Mouse (Mus musculus): Measurements from ENCODE around the gene Trabd2b. TPM values are rescaled to one million over a fixed set of nuclear protein-coding genes. Genes with fewer than 3 reads are reported as not detected.

Gene Trabd2b
- polyA plus RNA-seq, 1 experiment from 2014 or later, result 0.79 TPM

GRCm38 (mm10) chr4:114518061-114518460 is 111.5 kb downstream of the Trabd2b start:
- no peaks in the 10 kb centered on the region for H3K4me1 ChIP-seq (ENCODE audit: control insufficient read depth, insufficient read depth, low read length)
- ATAC-seq (ENCODE audit: low FRiP score, low TSS enrichment), result no peak
- no peaks in the 10 kb centered on the region for H3K27me3 ChIP-seq (ENCODE audit: control insufficient read depth, insufficient read depth, low read length)
- no peak for DNase-seq
- no peak overlapping the region for H3K4me2 ChIP-seq (ENCODE audit: low read length)
- no peak overlapping the region for H3K9ac ChIP-seq (replicated peaks; ENCODE audit: low read length)
- no peaks in the 10 kb centered on the region for H3K36me3 ChIP-seq (ENCODE audit: control insufficient read depth, insufficient read depth, low read length)
- H3K9me3 ChIP-seq (ENCODE audit: control insufficient read depth, low read length), result no peaks in the 10 kb centered on the region
- no peak overlapping the region for H3K27ac ChIP-seq (replicated peaks; ENCODE audit: low read depth, low read length)
- WGBS, result 92% methylated on average over 3 of the region's 3 CpGs
- H3K4me3 ChIP-seq (replicated peaks; ENCODE audit: low read depth, low read length), result no peak overlapping the region

- no peak overlapping the region for H3K4me3 ChIP-seq (replicated peaks; ENCODE audit: low read depth, low read length)
- no peaks in the 10 kb centered on the region for H3K4me1 ChIP-seq (ENCODE audit: control insufficient read depth, insufficient read depth, low read length)
- no peaks in the 10 kb centered on the region for H3K9me3 ChIP-seq (ENCODE audit: control insufficient read depth, low read length)
- H3K27me3 ChIP-seq (ENCODE audit: control insufficient read depth, insufficient read depth, low read length), result no peaks in the 10 kb centered on the region
- H3K4me2 ChIP-seq (ENCODE audit: low read length), result no peak overlapping the region
- no peak for DNase-seq
- ATAC-seq (ENCODE audit: low FRiP score, low TSS enrichment), result no peak
- H3K9ac ChIP-seq (replicated peaks; ENCODE audit: low read length), result no peak overlapping the region
- WGBS, result 97% methylated on average over 1 of the region's 1 CpGs
- no peak overlapping the region for H3K27ac ChIP-seq (replicated peaks; ENCODE audit: low read depth, low read length)
- H3K36me3 ChIP-seq (ENCODE audit: control insufficient read depth, insufficient read depth, low read length), result no peaks in the 10 kb centered on the region
Observed at GRCm38 (mm10) chr4:114518571-114518970, 112.0 kb downstream of the Trabd2b start.

GRCm38 (mm10) chr4:114519321-114519720 is 112.8 kb downstream of the Trabd2b start:
- Histone ChIP-seq H3K36me3 (ENCODE audit: control insufficient read depth, insufficient read depth, low read length) (no peaks in the 10 kb centered on the region), H3K4me3 (replicated peaks; ENCODE audit: low read depth, low read length) (no peak overlapping the region), H3K27ac (replicated peaks; ENCODE audit: low read depth, low read length) (no peak overlapping the region), H3K4me1 (ENCODE audit: control insufficient read depth, insufficient read depth, low read length) (no peaks in the 10 kb centered on the region), H3K9me3 (ENCODE audit: control insufficient read depth, low read length) (no peaks in the 10 kb centered on the region), H3K4me2 (ENCODE audit: low read length) (no peak overlapping the region), H3K9ac (replicated peaks; ENCODE audit: low read length) (no peak overlapping the region), H3K27me3 (ENCODE audit: control insufficient read depth, insufficient read depth, low read length) (no peaks in the 10 kb centered on the region)
- 97% methylated on average over 4 of the region's 4 CpGs for WGBS
- ATAC-seq (ENCODE audit: low FRiP score, low TSS enrichment) (no peak), DNase-seq (no peak)

- no peak overlapping the region for H3K9ac ChIP-seq (replicated peaks; ENCODE audit: low read length)
- no peak overlapping the region for H3K4me3 ChIP-seq (replicated peaks; ENCODE audit: low read depth, low read length)
- H3K36me3 ChIP-seq (ENCODE audit: control insufficient read depth, insufficient read depth, low read length), result no peaks in the 10 kb centered on the region
- no peak overlapping the region for H3K4me2 ChIP-seq (ENCODE audit: low read length)
- no peak overlapping the region for H3K27ac ChIP-seq (replicated peaks; ENCODE audit: low read depth, low read length)
- no peaks in the 10 kb centered on the region for H3K27me3 ChIP-seq (ENCODE audit: control insufficient read depth, insufficient read depth, low read length)
- 85% methylated on average over 3 of the region's 3 CpGs for WGBS
- H3K9me3 ChIP-seq (ENCODE audit: control insufficient read depth, low read length), result no peaks in the 10 kb centered on the region
- DNase-seq (no peak), ATAC-seq (ENCODE audit: low FRiP score, low TSS enrichment) (no peak)
- no peaks in the 10 kb centered on the region for H3K4me1 ChIP-seq (ENCODE audit: control insufficient read depth, insufficient read depth, low read length)
Observed at GRCm38 (mm10) chr4:114519966-114520365, 113.4 kb downstream of the Trabd2b start.

- Histone ChIP-seq H3K36me3 (ENCODE audit: control insufficient read depth, insufficient read depth, low read length) (no peaks in the 10 kb centered on the region), H3K27ac (replicated peaks; ENCODE audit: low read depth, low read length) (no peak overlapping the region), H3K9me3 (ENCODE audit: control insufficient read depth, low read length) (no peaks in the 10 kb centered on the region), H3K4me2 (ENCODE audit: low read length) (no peak overlapping the region), H3K4me1 (ENCODE audit: control insufficient read depth, insufficient read depth, low read length) (no peaks in the 10 kb centered on the region), H3K27me3 (ENCODE audit: control insufficient read depth, insufficient read depth, low read length) (no peaks in the 10 kb centered on the region), H3K4me3 (replicated peaks; ENCODE audit: low read depth, low read length) (no peak overlapping the region), H3K9ac (replicated peaks; ENCODE audit: low read length) (no peak overlapping the region)
- 77% methylated on average over 5 of the region's 5 CpGs for WGBS
- ATAC-seq (ENCODE audit: low FRiP score, low TSS enrichment) (no peak), DNase-seq (no peak)
Observed at GRCm38 (mm10) chr4:114523335-114524188, 117.0 kb downstream of the Trabd2b start.

GRCm38 (mm10) chr4:114531591-114531990 is 125.1 kb downstream of the Trabd2b start:
- H3K9me3 ChIP-seq (ENCODE audit: control insufficient read depth, low read length), result no peaks in the 10 kb centered on the region
- H3K4me1 ChIP-seq (ENCODE audit: control insufficient read depth, insufficient read depth, low read length), result no peaks in the 10 kb centered on the region
- WGBS, result 34% methylated on average over 6 of the region's 6 CpGs
- H3K9ac ChIP-seq (replicated peaks; ENCODE audit: low read length), result no peak overlapping the region
- no peaks in the 10 kb centered on the region for H3K27me3 ChIP-seq (ENCODE audit: control insufficient read depth, insufficient read depth, low read length)
- H3K36me3 ChIP-seq (ENCODE audit: control insufficient read depth, insufficient read depth, low read length), result no peaks in the 10 kb centered on the region
- H3K4me2 ChIP-seq (ENCODE audit: low read length), result no peak overlapping the region
- ATAC-seq (ENCODE audit: low FRiP score, low TSS enrichment) (no peak), DNase-seq (no peak)
- no peak overlapping the region for H3K27ac ChIP-seq (replicated peaks; ENCODE audit: low read depth, low read length)
- no peak overlapping the region for H3K4me3 ChIP-seq (replicated peaks; ENCODE audit: low read depth, low read length)

GRCm38 (mm10) chr4:114533894-114534754 is 127.6 kb downstream of the Trabd2b start:
- WGBS, result 91% methylated on average over 4 of the region's 4 CpGs
- Histone ChIP-seq H3K9me3 (ENCODE audit: control insufficient read depth, low read length) (no peaks in the 10 kb centered on the region), H3K4me2 (ENCODE audit: low read length) (no peak overlapping the region), H3K4me3 (replicated peaks; ENCODE audit: low read depth, low read length) (no peak overlapping the region), H3K36me3 (ENCODE audit: control insufficient read depth, insufficient read depth, low read length) (no peaks in the 10 kb centered on the region), H3K27me3 (ENCODE audit: control insufficient read depth, insufficient read depth, low read length) (no peaks in the 10 kb centered on the region), H3K4me1 (ENCODE audit: control insufficient read depth, insufficient read depth, low read length) (no peaks in the 10 kb centered on the region), H3K9ac (replicated peaks; ENCODE audit: low read length) (no peak overlapping the region), H3K27ac (replicated peaks; ENCODE audit: low read depth, low read length) (no peak overlapping the region)
- no peak for DNase-seq
- no peak for ATAC-seq (ENCODE audit: low FRiP score, low TSS enrichment)

GRCm38 (mm10) chr4:114537376-114537974 is 131.0 kb downstream of the Trabd2b start:
- H3K4me2 ChIP-seq (ENCODE audit: low read length), result no peak overlapping the region
- no peak overlapping the region for H3K4me3 ChIP-seq (replicated peaks; ENCODE audit: low read depth, low read length)
- no peak for DNase-seq
- WGBS, result 77% methylated on average over 6 of the region's 6 CpGs
- no peak for ATAC-seq (ENCODE audit: low FRiP score, low TSS enrichment)
- no peaks in the 10 kb centered on the region for H3K27me3 ChIP-seq (ENCODE audit: control insufficient read depth, insufficient read depth, low read length)
- H3K4me1 ChIP-seq (ENCODE audit: control insufficient read depth, insufficient read depth, low read length), result no peaks in the 10 kb centered on the region
- no peaks in the 10 kb centered on the region for H3K9me3 ChIP-seq (ENCODE audit: control insufficient read depth, low read length)
- H3K9ac ChIP-seq (replicated peaks; ENCODE audit: low read length), result no peak overlapping the region
- no peak overlapping the region for H3K27ac ChIP-seq (replicated peaks; ENCODE audit: low read depth, low read length)
- no peaks in the 10 kb centered on the region for H3K36me3 ChIP-seq (ENCODE audit: control insufficient read depth, insufficient read depth, low read length)

Measured in midbrain, embryonic 14.5 days (tissue).